Mouse (Mus musculus) ES-Bruce4 (cell line): Measurements from ENCODE around the gene Adamts4. TPM values are rescaled to one million over a fixed set of nuclear protein-coding genes. Genes with fewer than 3 reads are reported as not detected.

Experiments used
- H3K27ac ChIP-seq: 2 replicates; pipeline ENCODE4 v1.5.1; 2012; ENCODE audit warnings: low read length, inconsistent platforms; ENCODE audit not compliant: insufficient read depth
- H3K27me3 ChIP-seq: 2 replicates; pipeline ENCODE4 v1.6.1; 2012; ENCODE audit warnings: mild to moderate bottlenecking, low read length, inconsistent platforms; ENCODE audit not compliant: control insufficient read depth, poor library complexity, insufficient read depth, severe bottlenecking
- H3K36me3 ChIP-seq: 2 replicates; pipeline ENCODE4 v1.6.1; 2012; ENCODE audit warnings: inconsistent platforms, mild to moderate bottlenecking, low read length, moderate library complexity; ENCODE audit not compliant: control insufficient read depth, poor library complexity, insufficient read depth, severe bottlenecking
- H3K4me1 ChIP-seq: one replicate; pipeline ENCODE4 v1.8.1; 2011; ENCODE audit warnings: low read length; ENCODE audit not compliant: control insufficient read depth, insufficient read depth
- H3K4me3 ChIP-seq: 2 replicates; pipeline ENCODE4 v1.5.1; 2011; ENCODE audit warnings: low read depth, mild to moderate bottlenecking, low read length
- H3K9ac ChIP-seq: 2 replicates; pipeline ENCODE4 v1.6.1; 2012; ENCODE audit warnings: low read depth, mild to moderate bottlenecking, inconsistent platforms; ENCODE audit not compliant: poor library complexity, severe bottlenecking
- H3K9me3 ChIP-seq: replicated peaks from 2 replicates; pipeline ENCODE4 v1.6.1; 2012; ENCODE audit warnings: mild to moderate bottlenecking, low read length, inconsistent platforms; ENCODE audit not compliant: control insufficient read depth, poor library complexity, insufficient read depth, severe bottlenecking
- CTCF ChIP-seq: IDR thresholded peaks from one replicate; pipeline ENCODE4 v1.8.1; 2011; ENCODE audit warnings: low read depth, low read length
- EP300 ChIP-seq: IDR thresholded peaks from 2 replicates; pipeline ENCODE4 v1.6.1; 2011; ENCODE audit warnings: low read depth, low read length; ENCODE audit not compliant: insufficient read depth
- POLR2A ChIP-seq: IDR thresholded peaks from one replicate; pipeline ENCODE4 v1.8.1; 2011; ENCODE audit warnings: low read length; ENCODE audit not compliant: insufficient read depth
- polyA plus RNA-seq: library from polyadenylated mRNA; stranded (reverse); fragments of >200 nt; gene quantifications from 2 replicates; pipeline ENCODE4 v1.2.4, GENCODE M21; 2011; ENCODE audit warnings: low read depth; ENCODE audit not compliant: missing spikeins, insufficient read depth, insufficient read length

The Adamts4 gene
- polyA plus RNA-seq, 1 experiment = 3.5 TPM

DNA sequence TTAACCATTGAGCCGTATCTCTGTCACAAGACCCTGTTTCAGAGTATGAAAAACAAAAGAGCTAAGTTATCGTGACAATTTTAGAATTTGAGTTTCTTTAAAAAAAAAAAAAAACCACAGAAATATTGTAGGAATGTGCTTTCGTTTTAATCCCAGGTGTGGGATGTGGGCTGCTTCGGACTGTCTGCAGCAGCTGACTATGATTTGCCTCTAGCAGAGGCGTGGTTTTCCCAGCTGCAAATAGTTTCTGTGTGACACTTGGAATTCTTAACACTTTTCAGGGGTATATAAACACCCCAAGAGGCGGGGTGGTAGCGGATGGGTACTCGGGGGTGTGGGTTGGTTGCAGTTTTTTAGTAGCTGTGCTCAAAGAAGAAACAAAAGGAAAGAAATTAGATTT, 4.9 kb upstream of the Adamts4 start:
- Histone ChIP-seq H3K9me3 (no peaks in the 10 kb centered on the region), H3K27ac (no peak overlapping the region), H3K27me3 (no peaks in the 10 kb centered on the region), H3K36me3 (peaks cover 17% of the 10 kb centered on the region), H3K4me1 (peaks cover 12% of the 10 kb centered on the region), H3K9ac (no peak overlapping the region), H3K4me3 (no peak overlapping the region)
- no peak for TF ChIP-seq POLR2A
- no peak for TF ChIP-seq EP300
- TF ChIP-seq CTCF = no peak

- H3K27ac ChIP-seq = peak overlapping the region; percentile 92
- peak overlapping the region; percentile 95 for H3K4me3 ChIP-seq
- H3K27me3 ChIP-seq = no peaks in the 10 kb centered on the region
- H3K9me3 ChIP-seq = no peaks in the 10 kb centered on the region
- peaks cover 17% of the 10 kb centered on the region for H3K36me3 ChIP-seq
- H3K9ac ChIP-seq = peak overlapping the region; percentile 70
- TF ChIP-seq POLR2A (no peak), CTCF (peak; percentile 63)
- H3K4me1 ChIP-seq = peaks cover 10% of the 10 kb centered on the region
Measured at GRCm38 (mm10) chr1:171246709-171247452, 3.3 kb upstream of the Adamts4 start.

DNA sequence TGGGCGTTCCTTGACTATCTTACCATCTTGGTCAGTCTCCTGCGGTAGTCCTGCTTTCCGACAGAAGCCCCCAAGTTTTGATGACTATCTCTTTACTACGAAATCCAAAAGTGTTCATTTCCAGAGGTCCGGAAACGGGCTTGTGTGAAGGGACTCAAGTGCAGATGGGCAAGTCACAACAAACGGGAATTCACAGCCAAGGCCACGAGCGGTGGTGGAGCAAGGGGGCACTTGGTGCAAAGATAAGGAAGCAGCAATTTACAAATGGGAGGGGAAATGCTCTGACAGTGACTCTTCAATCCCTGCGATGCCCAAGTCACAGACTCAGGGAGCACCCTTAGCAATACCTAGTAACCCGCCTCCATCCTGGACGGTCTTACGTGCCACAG, 2.8 kb upstream of the Adamts4 start:
- Histone ChIP-seq H3K36me3 (peaks cover 17% of the 10 kb centered on the region), H3K4me1 (peaks cover 10% of the 10 kb centered on the region), H3K9me3 (no peaks in the 10 kb centered on the region), H3K4me3 (peak overlapping the region; percentile 77), H3K27me3 (no peaks in the 10 kb centered on the region), H3K27ac (peak overlapping the region; percentile 92), H3K9ac (peak overlapping the region; percentile 52)
- TF ChIP-seq CTCF (no peak), EP300 (no peak), POLR2A (no peak)

DNA sequence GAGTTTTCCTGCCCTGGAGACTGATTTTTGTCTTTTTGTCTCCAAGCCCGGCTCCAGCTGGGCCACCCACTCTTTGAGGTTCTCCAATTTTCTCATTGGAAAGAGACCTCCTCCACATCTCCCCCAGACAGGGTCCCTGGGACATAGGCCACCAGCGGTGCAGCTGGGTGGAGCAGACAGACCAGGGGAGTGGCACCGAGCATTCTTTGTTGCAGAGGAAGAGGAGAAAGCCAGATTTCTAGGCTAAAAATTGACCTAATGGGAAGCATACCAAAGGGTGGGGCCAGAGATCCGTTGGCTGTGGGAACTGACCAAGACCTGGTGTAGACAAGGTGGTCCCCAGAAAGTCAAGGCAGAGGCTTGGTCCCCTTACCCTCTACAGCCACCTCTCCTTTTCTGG, 2.3 kb upstream of the Adamts4 start:
- H3K4me1 ChIP-seq = peaks cover 10% of the 10 kb centered on the region

DNA sequence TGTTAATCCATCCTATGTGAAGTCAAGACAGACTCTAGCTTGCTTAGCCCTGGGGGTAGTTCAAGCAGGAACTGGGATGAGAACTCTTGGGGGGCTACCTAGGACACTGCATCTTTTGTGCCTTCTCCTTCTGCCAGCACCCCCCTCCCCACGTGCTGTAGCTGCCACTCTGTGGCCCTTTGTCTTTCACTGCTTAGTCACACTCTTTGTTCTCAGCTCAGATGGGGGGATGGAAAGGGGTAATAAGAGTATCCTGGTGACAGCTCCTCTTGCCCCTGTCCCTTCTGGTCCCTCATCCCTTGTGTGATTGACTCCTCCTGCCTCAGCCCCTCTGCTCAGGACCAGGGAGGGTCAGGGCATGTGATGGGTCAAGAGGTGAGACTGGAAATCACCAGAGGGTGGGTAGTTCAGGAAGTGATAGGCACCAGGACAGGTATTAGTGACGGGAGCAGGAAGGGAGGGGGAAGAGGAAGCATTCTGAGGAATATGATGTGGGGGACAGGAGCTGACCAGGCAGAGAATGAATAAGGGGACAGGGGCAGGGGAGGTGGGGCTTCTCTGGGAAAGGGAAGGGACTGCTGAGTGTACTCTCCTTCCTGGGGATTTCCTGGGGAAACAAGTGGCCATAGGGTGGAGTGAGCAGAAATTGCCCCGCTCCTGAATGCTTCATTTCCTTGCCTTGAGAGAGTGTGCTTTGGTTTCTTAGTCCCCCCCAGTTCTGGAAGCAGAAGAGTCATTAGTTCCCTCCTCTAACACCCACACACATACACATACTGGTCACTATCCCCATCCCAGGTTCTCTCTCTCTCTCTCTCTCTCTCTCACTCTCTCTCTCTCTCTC, 1.6 kb upstream of the Adamts4 start:
- H3K4me3 ChIP-seq = no peak overlapping the region
- H3K27me3 ChIP-seq = no peaks in the 10 kb centered on the region
- TF ChIP-seq POLR2A = no peak
- TF ChIP-seq EP300 = no peak
- TF ChIP-seq CTCF = no peak
- H3K27ac ChIP-seq = peak overlapping the region; percentile 92
- H3K9ac ChIP-seq = no peak overlapping the region
- peaks cover 13% of the 10 kb centered on the region for H3K36me3 ChIP-seq
- no peaks in the 10 kb centered on the region for H3K9me3 ChIP-seq
- peaks cover 8% of the 10 kb centered on the region for H3K4me1 ChIP-seq

More for the DNA sequence above, 2.3 kb upstream of the Adamts4 start:
- H3K36me3 ChIP-seq = peaks cover 14% of the 10 kb centered on the region
- peak overlapping the region; percentile 77; the same call in 1 of the 2 replicates for H3K4me3 ChIP-seq
- no peaks in the 10 kb centered on the region for H3K9me3 ChIP-seq
- peak overlapping the region; percentile 92 for H3K27ac ChIP-seq
- no peaks in the 10 kb centered on the region for H3K27me3 ChIP-seq
- no peak for TF ChIP-seq EP300
- TF ChIP-seq POLR2A = no peak
- TF ChIP-seq CTCF = no peak
- peak overlapping the region; percentile 52; the same call in 1 of the 2 replicates for H3K9ac ChIP-seq
